Mouse (Mus musculus): Measurements from ENCODE around the gene Kctd21.

Gene Kctd21

DNA sequence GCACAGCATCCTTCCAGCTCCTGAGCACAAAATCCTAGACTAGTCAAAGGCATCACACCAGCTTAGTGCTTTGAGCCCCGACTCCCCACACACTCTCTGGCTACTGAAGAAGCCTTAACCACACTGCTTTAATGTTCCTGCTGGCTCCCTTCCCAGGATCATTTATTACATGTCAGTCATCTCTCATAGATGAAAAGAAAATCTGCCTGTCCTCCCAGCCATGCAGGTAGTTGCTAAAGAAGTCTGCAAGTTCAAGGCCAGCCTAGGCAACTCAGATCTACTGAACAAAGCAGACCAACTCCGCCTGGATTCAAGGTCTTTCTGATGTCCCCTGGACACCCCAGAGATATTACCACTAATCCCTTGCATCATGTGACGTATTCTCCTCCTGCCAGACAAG lies 14.4 kb upstream of the Kctd21 start:
- ATAC-seq (ENCODE audit: low TSS enrichment), result no peak

DNA sequence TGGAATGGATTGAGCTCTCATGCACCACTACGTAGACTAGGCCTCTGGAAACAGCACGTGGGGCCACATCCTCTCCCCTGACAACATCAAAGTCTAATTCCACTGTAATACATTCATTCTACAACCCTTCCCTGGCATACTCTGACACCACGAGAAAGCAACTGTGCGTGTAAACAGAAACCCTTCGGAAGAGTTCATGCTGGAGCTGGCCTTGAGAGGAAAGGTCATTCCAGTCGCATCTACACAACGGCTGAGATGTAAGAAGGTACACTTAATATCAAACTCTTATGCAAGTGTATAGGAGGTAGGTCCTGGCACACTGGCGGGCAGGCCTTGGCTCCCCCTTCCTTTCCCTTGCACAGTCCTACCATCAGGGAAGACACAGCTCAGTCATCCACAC lies 7.8 kb upstream of the Kctd21 start:
- no peak for ATAC-seq (ENCODE audit: low TSS enrichment)

GRCm38 (mm10) chr7:97325156-97325985 lies 6.8 kb upstream of the Kctd21 start:
- peak; percentile 42 for ATAC-seq (ENCODE audit: low TSS enrichment)

- no peak for ATAC-seq (ENCODE audit: low TSS enrichment)
These were observed 4.8 kb upstream of the Kctd21 start for GRCm38 (mm10) chr7:97327376-97327775.

- peak; percentile 7; the same call in 1 of the 2 replicates for ATAC-seq (ENCODE audit: low TSS enrichment)
These were observed 3.1 kb upstream of the Kctd21 start for GRCm38 (mm10) chr7:97328891-97329588.

- no peak for ATAC-seq (ENCODE audit: low TSS enrichment)
These were observed 2.5 kb upstream of the Kctd21 start for GRCm38 (mm10) chr7:97329676-97330075.

DNA sequence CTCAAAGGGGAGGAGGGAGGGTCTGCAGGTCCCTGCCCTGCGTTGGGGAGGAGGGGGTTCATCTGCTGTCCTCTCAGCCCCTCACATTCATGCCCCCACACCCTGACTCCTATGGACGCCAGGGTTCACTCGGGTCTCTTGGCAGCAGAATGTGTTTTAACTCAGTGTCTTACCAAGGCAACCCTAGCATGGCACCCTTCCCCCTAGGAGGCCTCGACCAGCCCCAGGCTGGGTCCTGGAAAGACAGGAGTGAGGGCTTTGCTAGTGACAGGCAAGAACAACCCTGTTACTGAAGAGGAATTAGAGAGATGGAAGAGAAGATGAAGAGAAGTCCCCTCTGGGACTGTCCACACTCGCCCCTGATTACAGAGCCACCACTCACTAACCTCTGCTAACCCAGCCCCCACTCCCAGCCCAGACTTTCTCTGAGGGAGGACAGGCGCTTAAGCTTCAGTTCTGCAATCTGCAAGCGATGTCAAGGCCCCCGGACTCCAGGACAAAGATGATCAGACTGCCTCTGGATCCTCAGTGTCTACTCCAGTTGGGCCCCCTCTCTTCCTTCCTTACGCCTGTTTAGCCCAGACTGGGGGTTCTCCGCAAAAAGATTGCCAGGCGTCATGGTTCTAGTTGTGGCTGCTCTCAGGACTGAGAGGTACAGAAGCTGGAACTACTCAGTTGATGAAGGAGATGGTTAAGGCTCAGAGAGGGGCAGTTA lies 1.0 kb upstream of the Kctd21 start:
- no peak for ATAC-seq (ENCODE audit: low TSS enrichment)

DNA sequence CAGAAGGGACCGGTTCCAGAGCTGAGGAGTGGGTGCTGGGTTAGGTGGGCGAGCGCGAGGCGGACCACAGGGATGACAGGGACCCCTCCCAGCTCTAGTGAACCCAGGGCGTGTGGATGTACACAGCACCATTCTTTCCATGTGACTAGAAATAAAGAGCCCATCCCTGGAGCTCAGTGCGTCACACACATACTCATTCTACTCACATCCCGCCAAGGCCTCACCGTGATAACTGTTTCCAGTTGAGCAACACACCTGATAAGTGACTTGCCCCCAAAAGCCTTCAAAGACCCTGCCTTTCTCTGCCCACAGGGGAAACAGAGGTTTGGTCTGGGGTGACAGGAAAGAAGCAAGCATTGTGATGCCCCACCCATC lies 527 bp downstream of the Kctd21 start:
- ATAC-seq (ENCODE audit: low TSS enrichment), result peak; percentile 22

GRCm38 (mm10) chr7:97333113-97333898 lies 1.2 kb downstream of the Kctd21 start:
- ATAC-seq (ENCODE audit: low TSS enrichment), result no peak

- no peak for ATAC-seq (ENCODE audit: low TSS enrichment)
These were observed 2.3 kb downstream of the Kctd21 start for GRCm38 (mm10) chr7:97334406-97334805.

DNA sequence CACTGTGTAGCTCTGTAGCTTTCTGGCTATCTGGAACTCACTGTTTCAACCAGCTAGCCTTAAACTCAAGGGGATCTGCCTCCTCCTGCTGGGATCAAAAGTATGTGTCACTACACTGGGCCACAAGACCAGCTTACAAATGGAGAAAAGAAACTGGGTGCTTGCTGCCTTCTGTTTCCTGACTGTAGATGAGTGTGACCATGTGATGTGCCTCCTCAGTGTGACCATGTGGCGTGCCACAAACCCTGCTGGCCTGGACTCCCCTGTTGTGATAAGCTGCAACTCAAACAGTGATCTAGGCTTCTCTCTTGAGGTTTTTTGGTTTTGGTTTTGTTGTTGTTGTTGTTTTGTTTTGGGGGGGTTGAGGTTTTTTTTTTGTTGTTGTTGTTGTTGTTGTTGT lies 4.6 kb downstream of the Kctd21 start:
- no peak for ATAC-seq (ENCODE audit: low TSS enrichment)

- no peak for ATAC-seq (ENCODE audit: low TSS enrichment)
These were observed 6.5 kb downstream of the Kctd21 start for GRCm38 (mm10) chr7:97338593-97338992.

- peak; percentile 35; the same call in 1 of the 2 replicates for ATAC-seq (ENCODE audit: low TSS enrichment)
These were observed 7.5 kb downstream of the Kctd21 start for GRCm38 (mm10) chr7:97339623-97340022.

GRCm38 (mm10) chr7:97340907-97341849 lies 9.1 kb downstream of the Kctd21 start:
- ATAC-seq (ENCODE audit: low TSS enrichment), result no peak

- no peak for ATAC-seq (ENCODE audit: low TSS enrichment)
These were observed 10.8 kb downstream of the Kctd21 start for GRCm38 (mm10) chr7:97342961-97343360.

- ATAC-seq (ENCODE audit: low TSS enrichment), result no peak
These were observed 12.5 kb downstream of the Kctd21 start for GRCm38 (mm10) chr7:97344655-97345054.

GRCm38 (mm10) chr7:97345229-97345871 lies 13.2 kb downstream of the Kctd21 start:
- ATAC-seq (ENCODE audit: low TSS enrichment), result peak; percentile 84

DNA sequence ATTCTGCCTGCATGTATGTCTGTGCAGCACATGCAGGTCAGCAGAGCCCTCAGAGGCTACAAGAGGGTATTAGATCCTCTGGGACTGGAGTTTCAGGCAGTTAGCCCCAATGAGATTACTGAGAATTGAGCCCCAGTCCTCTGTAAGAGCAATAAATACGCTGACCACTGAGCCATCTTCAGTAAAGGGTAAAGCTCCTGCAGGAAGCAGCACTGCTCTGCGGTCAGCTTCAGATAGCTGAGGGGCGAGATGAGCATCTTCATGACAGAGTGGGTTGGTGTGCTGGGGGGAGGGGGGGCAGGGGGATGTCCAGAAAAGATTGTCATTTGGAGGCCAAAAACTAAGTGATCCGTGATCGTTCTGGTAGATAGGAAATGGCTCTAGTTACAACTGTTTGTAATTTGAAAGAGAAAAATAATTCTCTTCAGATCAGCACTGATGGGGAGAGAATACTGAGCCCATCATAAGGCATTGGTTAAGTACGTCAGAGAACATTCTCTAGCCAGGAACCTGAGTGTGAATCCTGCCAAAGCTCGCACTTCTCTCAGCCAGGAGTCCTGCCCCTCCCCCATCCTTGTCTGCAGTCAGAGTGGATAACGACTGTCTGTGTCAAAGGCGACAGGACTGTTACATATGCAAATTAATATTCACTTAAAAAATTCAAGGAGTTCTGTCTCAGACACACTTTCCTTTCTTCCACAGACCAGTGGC lies 14.1 kb downstream of the Kctd21 start:
- ATAC-seq (ENCODE audit: low TSS enrichment), result no peak

GRCm38 (mm10) chr7:97346822-97347166 lies 14.7 kb downstream of the Kctd21 start:
- ATAC-seq (ENCODE audit: low TSS enrichment), result no peak

- no peak for ATAC-seq (ENCODE audit: low TSS enrichment)
These were observed 15.3 kb downstream of the Kctd21 start for GRCm38 (mm10) chr7:97347464-97347863.

All from frontal cortex, adult (tissue).